Mouse (Mus musculus): Measurements from ENCODE around the gene AI464131.

Gene AI464131

GRCm38 (mm10) chr4:41502986-41503412 is at the start of gene AI464131:
Gene AI464131, minus strand, starts transcription at chr4:41503076.
- in situ Hi-C loops (cut with MboI) = no loop called here

GRCm38 (mm10) chr4:41552529-41552928 is 49.7 kb upstream of the AI464131 start:
- in situ Hi-C loops (cut with MboI) = loop anchor here (25.0 kb wide), 1 partner anchor 160 kb away; the partner anchor contains the start of genes Dctn3 and Rpp25l

- in situ Hi-C loops (cut with MboI) = no loop called here
Measured at GRCm38 (mm10) chr4:41547086-41547485, 44.2 kb upstream of the AI464131 start.

- in situ Hi-C loops (cut with MboI) = no loop called here
Measured at GRCm38 (mm10) chr4:41545985-41546384, 43.1 kb upstream of the AI464131 start.

- in situ Hi-C loops (cut with MboI) = no loop called here
Measured at GRCm38 (mm10) chr4:41542136-41542535, 39.3 kb upstream of the AI464131 start.

- in situ Hi-C loops (cut with MboI) = no loop called here
Measured at GRCm38 (mm10) chr4:41534866-41535265, 32.0 kb upstream of the AI464131 start.

GRCm38 (mm10) chr4:41532420-41532819 is 29.5 kb upstream of the AI464131 start:
- in situ Hi-C loops (cut with MboI) = no loop called here

- in situ Hi-C loops (cut with MboI) = no loop called here
Measured at GRCm38 (mm10) chr4:41527996-41528395, 25.1 kb upstream of the AI464131 start.

- in situ Hi-C loops (cut with MboI) = no loop called here
Measured at GRCm38 (mm10) chr4:41527076-41527475, 24.2 kb upstream of the AI464131 start.

GRCm38 (mm10) chr4:41526553-41526952 is 23.7 kb upstream of the AI464131 start:
- in situ Hi-C loops (cut with MboI) = no loop called here

GRCm38 (mm10) chr4:41524829-41525228 is 22.0 kb upstream of the AI464131 start:
- in situ Hi-C loops (cut with MboI) = no loop called here

- in situ Hi-C loops (cut with MboI) = no loop called here
Measured at GRCm38 (mm10) chr4:41523839-41524238, 21.0 kb upstream of the AI464131 start.

- in situ Hi-C loops (cut with MboI) = no loop called here
Measured at GRCm38 (mm10) chr4:41522788-41523187, 19.9 kb upstream of the AI464131 start.

GRCm38 (mm10) chr4:41522136-41522535 is 19.3 kb upstream of the AI464131 start:
- in situ Hi-C loops (cut with MboI) = no loop called here

GRCm38 (mm10) chr4:41520641-41521040 is 17.8 kb upstream of the AI464131 start:
- in situ Hi-C loops (cut with MboI) = no loop called here

GRCm38 (mm10) chr4:41519195-41519594 is 16.3 kb upstream of the AI464131 start:
- in situ Hi-C loops (cut with MboI) = no loop called here

GRCm38 (mm10) chr4:41518349-41518748 is 15.5 kb upstream of the AI464131 start:
- in situ Hi-C loops (cut with MboI) = no loop called here

GRCm38 (mm10) chr4:41517233-41517632 is 14.4 kb upstream of the AI464131 start, which contains the start of gene 1110017D15Rik:
Gene 1110017D15Rik, minus strand, starts transcription at chr4:41517333.
- in situ Hi-C loops (cut with MboI) = no loop called here

- in situ Hi-C loops (cut with MboI) = no loop called here
Measured at GRCm38 (mm10) chr4:41513714-41514113, 10.8 kb upstream of the AI464131 start.

GRCm38 (mm10) chr4:41513309-41513708 is 10.4 kb upstream of the AI464131 start:
- in situ Hi-C loops (cut with MboI) = no loop called here

- in situ Hi-C loops (cut with MboI) = no loop called here
Measured at GRCm38 (mm10) chr4:41507998-41508397, 5.1 kb upstream of the AI464131 start.

GRCm38 (mm10) chr4:41507326-41507924 is 4.5 kb upstream of the AI464131 start:
- in situ Hi-C loops (cut with MboI) = no loop called here

GRCm38 (mm10) chr4:41506906-41507305 is 4.0 kb upstream of the AI464131 start:
- in situ Hi-C loops (cut with MboI) = no loop called here

GRCm38 (mm10) chr4:41506156-41506555 is 3.3 kb upstream of the AI464131 start:
- in situ Hi-C loops (cut with MboI) = no loop called here
